Mouse (Mus musculus) 3T3-L1 (cell line): ENCODE results near the gene Eya2.

Source experiments
- DNase-seq: peaks from one replicate; pipeline ENCODE4 v3.0.0-alpha.2; 2015; ENCODE audit warnings: low read depth, low spot score

The Eya2 gene

DNA sequence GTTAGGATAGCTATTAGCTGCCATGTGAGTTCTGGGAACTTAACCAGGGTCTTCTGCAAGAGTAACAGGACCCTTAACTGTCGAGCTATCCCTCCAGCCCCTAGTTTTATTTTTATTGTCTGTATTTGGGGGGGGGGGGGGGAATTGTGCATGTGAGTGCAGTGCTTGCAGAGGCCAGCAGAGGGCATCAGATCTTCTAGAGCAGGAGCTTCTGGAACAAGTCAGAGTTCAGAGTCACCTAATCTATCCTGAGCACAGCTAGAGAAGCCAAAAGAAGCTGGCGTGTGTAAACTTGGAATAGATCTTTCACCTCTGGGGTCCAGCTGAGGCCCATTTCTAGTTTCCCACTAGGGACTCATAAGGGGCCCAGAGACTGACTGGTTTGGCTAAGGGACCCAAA, 1.1 kb upstream of the Eya2 start:
- DNase-seq, result no peak

DNA sequence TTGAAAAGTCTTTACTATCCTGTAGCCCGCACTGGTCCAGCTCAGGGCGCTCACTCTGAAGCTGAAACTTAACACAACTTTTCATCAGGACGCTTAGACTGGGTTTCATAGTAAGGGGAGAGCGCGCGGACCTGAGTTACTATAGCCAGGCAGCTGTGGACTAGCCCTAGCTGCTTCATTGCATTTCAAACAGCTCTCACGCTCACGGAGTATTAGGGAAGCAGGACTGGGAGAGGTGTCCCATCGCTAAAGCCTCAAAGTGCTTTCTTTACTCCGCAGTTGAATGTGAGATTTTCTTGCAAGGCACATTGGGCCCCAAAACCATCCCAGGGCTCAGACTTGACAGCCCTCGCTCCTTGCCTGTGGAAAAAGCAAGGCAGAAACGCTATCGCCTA, 841 bp downstream of the Eya2 start:
- DNase-seq, result no peak

DNA sequence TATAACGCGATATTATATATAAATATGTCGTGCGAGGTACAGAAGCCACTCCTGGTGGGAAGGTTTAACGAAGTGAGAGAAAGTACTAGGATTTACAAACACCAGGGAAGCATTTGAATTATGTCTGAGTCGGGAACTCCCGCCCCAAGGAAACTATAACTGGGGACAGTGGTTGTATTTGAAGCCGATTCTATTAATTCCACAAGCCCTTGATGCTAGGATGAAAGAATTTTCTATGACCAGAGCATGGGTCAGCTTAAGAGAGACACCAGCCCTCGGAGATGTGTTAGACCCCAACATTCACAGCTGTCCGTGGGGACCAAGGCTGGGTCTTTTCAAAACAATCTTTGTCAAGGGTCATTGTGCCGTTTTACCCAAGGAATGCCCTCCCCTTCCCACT, 1.3 kb downstream of the Eya2 start:
- no peak for DNase-seq

DNA sequence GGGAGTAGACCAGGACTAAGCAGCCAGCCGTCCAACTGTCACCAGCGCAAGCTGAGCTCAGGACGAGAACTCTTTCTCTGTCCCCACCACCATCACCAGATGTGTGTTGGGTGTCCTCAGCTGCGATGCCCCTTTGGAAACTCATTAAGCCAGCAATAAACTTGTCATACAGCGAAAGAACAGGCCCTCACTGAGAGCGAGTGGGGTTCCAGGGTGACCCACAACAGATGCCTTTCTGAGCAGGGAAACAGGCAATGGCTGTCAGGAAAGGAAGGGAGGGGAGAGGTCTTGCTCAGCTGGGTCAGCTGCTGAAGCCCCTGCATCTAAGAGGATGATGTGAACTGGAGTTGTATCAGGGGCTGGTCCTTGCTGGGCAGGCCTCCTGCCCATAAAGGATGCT, 2.7 kb downstream of the Eya2 start:
- DNase-seq, result no peak

DNA sequence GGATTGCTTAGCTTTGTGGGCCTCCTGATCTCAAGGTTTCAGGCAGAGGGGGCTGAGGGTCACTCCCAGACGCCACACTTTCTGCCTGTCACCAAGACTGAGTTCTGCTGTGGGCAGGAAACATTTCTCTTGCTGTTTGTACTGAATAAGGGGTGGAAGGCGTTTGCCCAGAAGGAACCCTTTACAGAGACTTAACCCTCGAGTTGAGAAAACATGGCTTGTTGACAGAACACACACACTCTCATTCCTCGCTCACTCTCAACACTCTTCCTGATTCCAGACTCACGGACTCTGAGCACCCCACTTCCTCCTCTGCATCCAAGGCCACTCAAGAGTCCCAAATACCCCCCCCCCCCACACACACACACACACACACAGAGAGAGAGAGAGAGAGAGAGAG, 3.3 kb downstream of the Eya2 start:
- no peak for DNase-seq

DNA sequence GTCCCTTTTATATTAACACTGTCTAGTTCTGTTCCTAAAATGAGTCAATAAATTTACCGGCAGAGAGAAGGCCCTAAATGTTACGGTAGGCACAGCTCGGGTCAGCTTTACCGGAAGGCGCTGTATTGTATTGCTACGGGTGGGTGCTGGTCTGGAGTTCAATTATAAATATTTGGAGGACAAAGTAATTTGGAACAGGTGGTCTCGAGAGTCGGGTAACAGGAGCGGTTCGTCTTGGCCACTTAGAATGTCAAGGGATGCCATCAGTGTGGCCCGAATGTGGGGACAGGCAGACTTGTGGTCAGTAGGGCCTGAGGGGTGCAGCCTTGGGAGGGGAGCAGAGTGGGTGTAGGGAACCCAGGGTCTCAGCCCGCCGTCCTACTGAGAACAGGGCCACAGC, 4.7 kb downstream of the Eya2 start:
- DNase-seq, result no peak

DNA sequence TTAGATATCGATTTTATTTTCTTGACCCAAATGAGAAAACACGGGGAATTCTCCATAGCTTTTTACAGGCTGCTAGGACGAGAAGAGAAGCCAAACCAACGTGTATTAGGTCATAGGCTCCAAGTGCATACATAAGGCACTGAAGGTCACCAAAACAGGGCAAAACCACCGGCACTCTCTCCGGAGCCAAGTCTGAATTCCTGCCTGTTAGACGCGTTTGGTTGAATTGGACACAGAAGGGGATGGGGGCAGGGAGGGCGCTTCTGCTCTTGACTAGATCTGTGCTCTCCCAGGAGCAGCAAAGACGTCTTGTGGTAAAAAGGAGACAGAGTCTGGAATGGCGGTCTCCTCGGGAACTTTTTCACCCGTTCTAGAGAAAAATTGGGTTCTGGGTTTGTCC, 6.1 kb downstream of the Eya2 start:
- DNase-seq, result no peak

DNA sequence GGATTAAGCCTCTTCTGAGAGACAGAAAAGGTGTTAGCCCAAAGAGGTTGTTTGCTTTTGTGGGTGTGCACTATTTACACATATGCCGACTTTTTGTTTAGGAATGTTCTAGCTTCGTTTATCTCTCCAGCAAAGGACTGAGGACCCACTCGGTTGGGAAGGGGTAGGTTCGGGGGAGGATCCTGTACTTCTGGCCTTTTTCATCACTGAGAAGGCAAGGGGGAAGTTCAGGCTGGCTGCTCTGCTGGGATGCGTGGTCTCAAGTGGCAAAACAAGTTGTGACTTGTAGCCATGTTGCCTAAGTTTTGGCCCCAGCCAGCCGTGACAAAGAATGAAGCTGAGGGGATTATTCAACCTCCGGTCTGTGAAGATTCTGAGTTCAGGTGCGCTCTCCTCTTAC, 6.8 kb downstream of the Eya2 start:
- DNase-seq, result no peak

DNA sequence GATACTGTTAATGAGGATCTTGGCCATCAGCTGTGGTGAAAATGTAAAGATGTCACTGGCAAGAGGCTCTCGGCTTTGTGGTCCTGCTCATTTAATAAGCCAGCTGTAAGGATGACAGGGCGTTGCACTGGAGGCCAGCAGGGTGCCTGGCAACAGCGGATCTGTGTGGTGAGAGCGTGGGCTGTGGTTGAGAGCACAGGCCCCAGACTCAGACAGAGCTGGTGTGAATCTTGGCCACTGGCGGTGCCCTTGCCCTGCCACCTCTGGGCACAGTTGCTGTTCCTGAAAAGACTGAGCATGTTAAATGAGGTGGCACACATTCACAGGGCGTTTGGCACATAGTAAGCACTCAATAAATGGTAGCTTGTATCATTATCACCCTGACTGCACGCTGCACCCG, 8.9 kb downstream of the Eya2 start:
- no peak for DNase-seq

DNA sequence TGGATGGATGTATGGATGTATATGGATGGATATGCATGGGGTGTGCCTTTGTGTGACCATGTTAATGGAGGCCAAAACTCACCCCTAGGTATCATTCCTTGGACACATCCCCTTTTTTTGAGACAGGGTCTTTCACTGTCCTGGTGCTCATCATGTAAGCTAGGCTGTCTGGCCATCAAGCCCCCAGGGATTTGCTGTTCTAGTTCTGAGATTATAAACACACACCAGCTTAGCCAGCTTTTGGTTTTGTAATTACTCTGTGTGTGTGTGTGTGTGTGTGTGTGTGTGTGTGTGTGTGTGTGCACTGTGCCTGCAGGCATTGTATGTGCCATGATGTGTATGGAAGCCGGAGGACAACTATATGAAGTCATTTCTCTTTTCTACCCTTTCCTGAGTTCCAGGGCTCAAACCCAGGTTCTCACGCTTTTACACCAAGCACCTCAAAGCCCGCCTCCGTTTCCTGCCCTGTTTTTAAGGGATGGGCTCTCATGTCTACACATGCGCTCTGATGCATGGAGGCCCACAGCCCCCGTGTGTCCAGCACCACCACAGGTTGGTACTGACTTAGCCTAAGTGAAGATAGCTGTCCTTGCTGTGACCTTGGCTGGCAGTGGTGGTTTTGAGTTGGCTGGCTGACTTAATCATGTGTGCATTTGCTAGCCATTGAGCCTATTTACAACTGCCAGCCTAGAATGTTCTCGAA, 16.9 kb downstream of the Eya2 start:
- no peak for DNase-seq

DNA sequence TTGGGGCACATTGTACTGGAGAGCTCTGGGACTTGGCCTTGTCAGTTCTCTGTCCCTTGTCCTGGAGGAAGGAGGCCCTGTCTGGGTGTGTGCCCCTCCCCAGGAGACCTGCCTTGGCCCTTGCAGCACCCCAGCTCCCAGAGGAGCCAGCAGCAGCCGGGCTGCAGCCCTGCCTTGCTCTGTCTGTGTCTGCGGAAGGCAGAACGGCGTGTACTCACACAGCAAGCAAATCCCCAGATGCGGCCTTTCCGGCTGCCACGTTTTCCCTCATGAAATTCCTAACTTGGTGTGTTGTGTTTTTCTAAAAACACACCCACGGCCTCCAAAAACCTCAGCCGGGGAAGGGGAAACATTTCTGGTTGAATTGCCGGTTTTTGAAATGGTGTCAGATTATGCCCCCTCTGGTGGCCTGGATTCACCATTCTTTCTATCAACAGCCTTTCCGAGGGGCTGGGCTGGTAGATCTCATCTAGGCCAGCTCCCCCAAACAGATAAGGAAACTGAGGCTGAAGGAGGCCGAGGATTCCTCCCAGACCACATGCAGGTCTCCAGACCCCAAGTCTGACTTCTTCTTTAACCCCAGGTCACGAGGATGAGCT, 19.0 kb downstream of the Eya2 start:
- no peak for DNase-seq

DNA sequence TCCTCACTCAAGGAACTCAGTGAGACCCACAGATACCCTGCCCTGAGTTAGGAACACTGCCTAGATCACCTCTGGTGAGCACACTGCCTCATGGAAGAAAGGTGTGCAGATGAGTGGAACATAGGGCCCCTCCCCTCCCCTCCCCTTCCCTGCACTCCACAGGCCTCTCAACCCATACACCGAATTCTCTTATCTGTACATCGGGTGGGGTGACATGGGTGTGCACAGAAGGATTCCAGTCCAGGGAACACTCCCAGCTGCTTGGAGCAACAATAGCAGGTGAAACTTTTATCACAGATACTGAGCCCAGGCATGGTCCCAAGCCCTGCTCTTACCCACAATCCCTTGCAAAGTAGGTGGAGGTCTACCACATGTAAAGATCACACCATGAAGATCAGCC, 26.7 kb downstream of the Eya2 start:
- DNase-seq, result no peak

DNA sequence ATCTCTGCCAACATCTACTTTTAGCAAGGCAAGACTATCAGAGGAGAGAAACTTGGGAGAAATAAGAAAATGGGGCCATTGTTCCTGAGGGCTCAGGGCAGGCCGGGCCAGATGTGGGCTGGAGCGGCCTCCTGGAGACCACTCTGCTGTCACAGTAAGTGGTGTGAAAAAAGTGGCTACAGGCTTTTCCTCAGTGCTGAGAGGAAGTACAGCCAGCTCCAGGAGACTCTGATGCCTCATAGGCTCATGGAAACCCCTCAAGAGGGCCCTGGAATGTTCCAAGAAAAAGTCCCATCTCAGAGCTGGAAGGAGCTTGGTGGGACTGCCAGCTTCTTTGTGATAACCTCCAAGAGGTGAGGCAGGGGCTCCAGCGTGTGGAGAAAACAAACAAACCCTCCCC, 27.8 kb downstream of the Eya2 start:
- no peak for DNase-seq

DNA sequence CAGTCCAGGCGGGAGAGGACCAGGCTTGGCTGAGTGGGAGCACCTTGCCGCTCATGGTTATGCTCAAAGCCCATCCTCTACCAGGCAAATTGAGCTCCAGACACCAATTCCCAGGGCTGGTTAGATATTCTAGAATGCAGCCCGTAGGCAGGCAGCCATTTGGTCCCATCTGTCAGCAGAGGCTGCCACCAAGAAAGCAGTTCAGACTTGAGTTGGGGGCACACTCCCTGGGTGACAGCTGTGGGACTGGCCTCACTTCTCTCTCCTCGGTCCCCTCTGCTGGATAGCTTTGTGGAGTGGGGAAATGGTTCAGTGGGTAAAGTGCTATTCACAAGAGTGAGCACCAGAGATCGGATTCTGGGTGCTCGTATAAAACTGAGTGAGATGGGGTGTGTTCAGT, 32.0 kb downstream of the Eya2 start:
- DNase-seq, result no peak

DNA sequence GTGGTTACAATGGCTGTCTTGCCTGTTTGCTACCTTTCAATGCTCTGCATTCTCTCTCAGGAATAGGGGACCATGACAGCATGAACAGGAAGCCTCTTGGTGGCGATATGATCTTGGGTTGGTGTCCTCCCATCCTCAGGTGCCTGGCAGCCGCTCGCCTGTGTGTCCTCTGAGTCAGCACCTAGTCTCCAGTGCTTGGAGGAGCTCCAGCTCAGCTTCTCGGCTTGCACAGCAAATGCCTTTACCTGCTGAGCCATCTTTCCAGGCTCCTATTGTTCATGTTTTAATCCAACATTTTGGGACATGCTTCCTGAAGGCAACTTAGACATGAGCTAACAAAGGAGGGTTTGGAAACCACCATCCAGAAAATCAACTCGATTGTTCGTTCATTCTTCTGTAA, 33.1 kb downstream of the Eya2 start:
- peak; percentile 15 for DNase-seq

DNA sequence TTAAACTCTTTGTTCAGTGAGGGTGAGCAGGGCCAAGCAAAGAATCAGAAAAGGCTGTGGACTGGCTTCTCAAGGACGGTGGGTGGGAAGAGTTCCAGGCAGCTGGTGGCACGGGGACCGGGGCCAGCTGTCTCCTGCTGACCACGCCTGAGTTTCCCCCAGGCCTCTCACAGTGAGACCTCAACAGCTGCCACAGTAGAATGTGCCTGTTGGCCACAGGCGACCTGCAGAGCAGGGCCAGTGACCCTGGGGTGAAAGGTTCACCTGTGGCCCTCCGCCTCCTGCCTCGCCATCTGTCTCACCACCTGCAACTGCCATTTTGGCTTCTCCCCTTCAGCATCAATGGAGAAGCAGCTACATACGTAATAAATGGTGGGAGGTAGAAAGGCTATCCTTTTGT, 35.1 kb downstream of the Eya2 start:
- DNase-seq, result no peak

DNA sequence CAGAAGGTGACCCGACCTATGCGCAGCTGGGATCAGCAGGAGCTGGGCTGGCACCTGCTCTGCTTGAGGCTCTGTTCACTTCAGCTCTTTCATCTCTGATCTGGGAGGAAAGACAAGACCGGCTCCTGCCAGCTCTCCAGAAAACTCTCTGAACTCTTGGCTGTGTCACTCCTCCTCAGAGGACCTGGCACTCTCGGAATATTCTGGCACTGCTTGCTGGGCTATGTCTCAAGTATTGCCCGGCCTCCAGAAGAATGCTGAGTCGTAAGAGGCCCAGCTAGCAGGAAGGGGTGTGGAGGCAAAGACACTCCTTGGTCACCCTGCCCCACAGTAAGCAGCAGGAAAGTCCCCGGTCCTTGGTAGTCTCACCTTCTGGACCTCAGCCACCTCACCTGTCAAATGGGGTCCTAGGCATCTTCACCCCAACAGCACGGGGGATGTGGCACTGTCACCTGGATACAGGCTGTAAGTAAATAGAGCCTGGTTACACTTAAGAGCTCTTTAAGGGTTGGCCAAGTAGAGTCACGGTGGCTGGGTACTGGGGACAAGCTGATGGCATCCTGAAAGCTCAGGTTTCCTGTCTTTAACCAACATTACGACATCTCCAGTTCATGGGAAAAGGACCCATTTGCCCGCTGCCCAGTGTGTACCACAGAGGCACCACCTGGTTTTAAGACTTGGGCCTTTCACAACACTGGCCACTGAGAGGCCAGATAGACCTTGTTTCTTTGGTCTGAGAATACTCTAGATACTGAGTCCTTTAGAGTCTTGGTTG, 38.4 kb downstream of the Eya2 start:
- DNase-seq, result peak; percentile 48

DNA sequence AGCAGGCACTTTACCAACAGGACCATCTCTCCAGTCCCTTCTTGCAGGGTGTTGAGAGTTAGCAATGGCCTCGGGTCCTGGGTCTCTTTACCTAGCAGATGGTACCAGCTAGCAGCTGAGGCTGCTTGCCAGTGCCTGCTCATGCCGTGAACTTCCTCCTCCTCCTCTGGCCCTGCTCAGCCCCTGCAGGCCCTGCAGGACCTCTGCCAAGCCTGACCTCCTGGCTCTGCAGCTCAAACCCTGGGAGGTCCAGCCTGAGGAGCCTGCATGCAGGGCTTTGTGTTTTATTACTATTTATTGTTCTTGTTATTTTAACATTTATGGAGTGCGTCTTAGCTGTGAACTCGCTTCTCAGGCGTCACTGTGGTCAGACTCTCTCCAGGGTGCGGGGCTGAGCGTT, 39.6 kb downstream of the Eya2 start:
- no peak for DNase-seq

DNA sequence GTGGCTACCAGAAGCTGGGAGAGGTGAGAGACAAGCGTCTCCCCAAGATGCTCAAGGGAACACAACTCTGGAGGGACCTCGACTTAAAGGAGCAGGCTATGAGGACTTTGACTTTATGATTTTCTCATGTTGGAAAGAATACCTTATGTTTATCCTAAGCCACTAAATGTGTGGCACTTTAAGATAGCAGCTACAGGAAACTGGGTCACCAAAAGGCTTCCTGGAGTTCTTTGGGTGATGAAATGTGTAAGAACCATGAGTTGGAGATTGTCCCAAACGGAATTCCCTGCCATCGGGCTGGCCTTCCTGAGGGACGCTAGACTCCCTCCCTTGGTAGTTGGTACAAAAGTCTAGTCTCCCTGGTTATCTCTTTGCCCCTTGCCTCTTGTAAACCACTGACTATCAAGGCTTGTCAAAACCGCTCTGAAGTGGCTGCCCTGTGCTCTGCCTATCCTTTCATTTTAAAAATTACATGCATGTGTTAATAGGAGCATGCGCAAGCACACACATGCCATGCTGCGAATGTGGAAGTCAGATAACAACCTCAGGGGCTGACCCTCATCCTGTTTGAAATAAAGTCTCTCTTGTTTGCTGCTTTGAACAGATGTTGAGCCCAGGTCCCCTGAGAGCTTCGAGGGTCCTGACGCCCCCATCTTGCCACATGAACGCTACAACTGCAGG, 44.4 kb downstream of the Eya2 start:
- no peak for DNase-seq

DNA sequence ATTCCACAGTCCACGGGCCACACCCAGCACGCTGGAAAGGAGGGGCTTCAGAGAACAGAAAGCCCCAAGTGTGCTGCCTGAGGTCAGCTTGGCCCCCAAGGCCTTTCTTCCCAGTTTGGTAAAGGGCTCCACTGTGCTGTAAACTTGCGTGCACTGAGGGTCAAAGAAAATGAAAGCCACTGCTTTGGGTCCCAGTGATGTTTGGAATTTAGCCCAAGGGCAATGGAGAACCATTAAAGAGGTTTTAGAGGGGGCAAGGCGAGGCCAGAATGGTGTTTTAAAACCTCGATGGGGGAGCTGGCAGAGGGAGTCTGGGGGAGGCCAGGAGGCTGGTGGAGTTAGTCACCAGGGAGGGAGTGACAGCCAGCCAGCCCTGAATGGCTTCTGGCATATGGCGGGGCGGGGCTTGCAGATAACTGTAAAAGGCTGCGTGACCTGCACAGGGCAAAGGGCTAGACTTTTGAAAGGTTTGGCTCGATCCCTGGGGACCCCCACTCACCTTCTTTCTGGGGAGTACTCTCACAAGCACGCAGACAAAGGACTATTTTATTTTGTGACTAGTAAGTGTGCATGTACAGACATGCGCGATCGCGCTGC, 47.2 kb downstream of the Eya2 start:
- DNase-seq, result no peak

DNA sequence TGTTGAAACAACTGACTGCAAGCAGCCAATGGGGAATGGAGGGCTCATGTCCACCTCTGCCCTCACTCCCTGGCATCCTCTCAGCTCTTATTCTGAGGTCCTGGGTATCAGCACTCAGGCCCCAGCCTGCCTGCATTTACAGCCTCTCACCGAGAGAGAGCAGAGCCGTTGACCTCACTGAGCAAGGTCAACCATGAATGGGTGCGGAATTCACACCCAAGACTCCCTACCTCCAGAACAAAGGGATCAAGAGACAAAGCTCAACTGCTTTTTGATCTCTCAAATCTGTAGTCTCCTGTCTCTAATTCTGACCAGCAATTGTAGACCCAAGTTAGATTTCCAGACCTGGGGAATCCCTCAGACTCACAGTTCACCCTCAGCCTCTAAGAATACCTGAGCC, 48.8 kb downstream of the Eya2 start:
- DNase-seq, result no peak

DNA sequence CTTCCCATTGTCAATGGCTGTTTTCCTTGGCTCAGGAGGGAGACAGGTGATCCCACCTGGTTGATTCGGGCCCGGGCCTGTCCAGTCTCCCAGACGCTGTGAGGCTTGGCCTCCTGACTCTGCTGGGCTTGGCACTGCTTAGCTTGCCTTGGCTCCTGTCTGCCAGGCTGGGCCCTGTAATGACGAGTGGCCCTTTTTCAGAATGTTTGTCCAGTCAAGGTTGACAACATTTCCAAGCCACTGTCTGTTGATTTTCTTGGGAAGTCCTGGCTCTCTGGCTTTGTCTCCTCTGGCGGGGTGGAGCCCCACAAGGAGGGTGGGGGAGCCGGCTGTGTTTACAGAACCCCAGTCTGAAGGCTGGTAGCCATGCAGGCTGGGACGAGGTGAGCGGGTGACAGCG, 49.2 kb downstream of the Eya2 start:
- DNase-seq, result no peak
